Mouse (Mus musculus): ENCODE measurements at regions not wholly inside any gene's neighbourhood (a gene's known extent, or its start where the extent isn't known, plus 50 kb on each side); places are given as distances from the start of the nearest gene placed in this dataset.

DNA sequence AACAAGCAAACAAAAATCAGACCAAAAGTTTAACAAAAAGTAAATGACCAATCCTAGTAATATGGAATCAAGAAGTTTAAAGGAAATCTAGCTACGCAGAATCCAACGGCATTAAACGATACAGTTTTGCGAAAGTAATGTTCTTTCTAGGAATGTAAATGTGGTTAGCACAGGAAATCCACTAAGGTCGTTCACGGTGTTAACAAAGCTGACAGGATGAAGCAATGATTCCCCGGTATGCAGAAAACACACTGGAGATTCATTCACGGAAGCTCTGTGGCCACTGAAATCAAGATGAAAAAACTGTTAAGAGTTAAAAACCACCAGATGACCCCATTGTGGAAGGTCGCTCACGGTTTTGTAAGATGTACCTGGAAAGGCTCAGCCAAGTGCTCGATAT is 120.4 kb upstream of the Aldh1a3 start:
- no peak for TF ChIP-seq CTCF (conservative IDR thresholded peaks at IDR 0.05; ENCODE audit: low read length)
- TF ChIP-seq POU5F1 (IDR thresholded peaks at IDR 0.05; ENCODE audit: borderline replicate concordance, low read length), result no peak
- TF ChIP-seq NANOG (IDR thresholded peaks at IDR 0.05; ENCODE audit: borderline replicate concordance, low read length), result no peak
